Mouse (Mus musculus) midbrain, embryonic 16.5 days (tissue): ENCODE measurements around the gene Mapk1ip1l. TPM values are rescaled to one million over a fixed set of nuclear protein-coding genes. Genes with fewer than 3 reads are reported as not detected.

Experiments
- ATAC-seq: fragments of 200-750 bp; cut with Nextera tagmentation; 2 replicates; pipeline ENCODE4 v1.8.0; 2017; ENCODE audit warnings: moderate TSS enrichment
- H3K27ac ChIP-seq: fragments of 300-500 bp; sonication (generic); 2 replicates; pipeline ENCODE4 v1.5.1; 2014; ENCODE audit warnings: mild to moderate bottlenecking, low read length, mixed read lengths
- H3K27me3 ChIP-seq: fragments of 300-500 bp; sonication (generic); 2 replicates; pipeline ENCODE4 v1.6.1; 2014; ENCODE audit warnings: low read depth, low read length, mixed read lengths; ENCODE audit not compliant: control insufficient read depth, insufficient read depth
- H3K36me3 ChIP-seq: fragments of 300-500 bp; sonication (generic); 2 replicates; pipeline ENCODE4 v1.6.1; 2014; ENCODE audit warnings: mild to moderate bottlenecking, low read length, moderate library complexity, mixed read lengths; ENCODE audit not compliant: control insufficient read depth, insufficient read depth
- H3K4me1 ChIP-seq: fragments of 300-500 bp; sonication (generic); 2 replicates; pipeline ENCODE4 v1.6.1; 2014; ENCODE audit warnings: mild to moderate bottlenecking, low read length, mixed read lengths; ENCODE audit not compliant: control insufficient read depth, insufficient read depth
- H3K4me2 ChIP-seq: fragments of 300-500 bp; sonication (generic); 2 replicates; pipeline ENCODE4 v1.6.1; 2014; ENCODE audit warnings: mild to moderate bottlenecking, low read length, mixed read lengths
- H3K4me3 ChIP-seq: fragments of 300-500 bp; sonication (generic); 2 replicates; pipeline ENCODE4 v1.5.1; 2014; ENCODE audit warnings: low read depth, mild to moderate bottlenecking, low read length, moderate library complexity, mixed read lengths
- H3K9ac ChIP-seq: fragments of 300-500 bp; sonication (generic); 2 replicates; pipeline ENCODE4 v1.6.1; 2014; ENCODE audit warnings: low read depth, low read length, mixed read lengths
- H3K9me3 ChIP-seq: fragments of 300-500 bp; sonication (generic); replicated peaks from 2 replicates; pipeline ENCODE4 v1.6.1; 2014; ENCODE audit warnings: mild to moderate bottlenecking, low read length, mixed read lengths; ENCODE audit not compliant: control insufficient read depth, poor library complexity, severe bottlenecking
- WGBS: fragments of 180-500 bp; shearing (Covaris S2); extraction: QIAGEN DNeasy Blood & Tissue Kit; methylation state at CpG from one replicate; pipeline ENCODE4 v1.1.7; 2014; 5-methylcytosine and 5-hydroxymethylcytosine counted together
- polyA plus RNA-seq: library from polyadenylated mRNA; unstranded; fragments of >200 nt; fragmentation: Nextera tagmentation; extraction: Ambion mirVana; gene quantifications from 2 replicates; pipeline ENCODE4 v1.2.1, GENCODE M21; 2015

The Mapk1ip1l gene
- polyA plus RNA-seq, 1 experiment from 2014 or later: 47.3 TPM

DNA sequence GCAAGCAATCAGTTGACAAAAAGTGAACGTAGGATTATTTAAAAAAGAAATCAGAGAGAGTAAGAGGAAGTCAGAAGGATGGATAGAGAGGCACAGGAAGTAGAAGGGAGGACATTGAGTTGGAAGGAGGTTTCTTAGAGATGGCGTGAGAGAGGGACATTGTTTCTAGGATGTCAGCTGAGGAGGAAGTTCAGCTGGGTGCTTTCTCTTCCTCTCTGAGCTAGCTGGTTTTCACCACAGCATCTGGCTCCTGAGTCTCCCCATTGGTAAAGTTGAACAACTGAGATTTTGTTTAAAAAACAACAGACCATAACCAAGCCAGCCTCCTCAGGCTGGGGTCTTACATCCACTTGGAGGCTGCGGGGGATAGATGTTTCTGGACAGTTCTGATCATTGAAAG lies 61.5 kb downstream of the Mapk1ip1l start:
- 73% methylated on average over 3 of the region's 3 CpGs for WGBS

GRCm38 (mm10) chr14:47361418-47361817 lies 63.4 kb downstream of the Mapk1ip1l start:
- ATAC-seq: no peak
- no peak overlapping the region for H3K4me2 ChIP-seq
- no peak overlapping the region for H3K4me3 ChIP-seq
- peaks cover 2% of the 10 kb centered on the region; the same call in 1 of the 2 replicates for H3K4me1 ChIP-seq
- H3K9me3 ChIP-seq: no peaks in the 10 kb centered on the region
- no peak overlapping the region for H3K27ac ChIP-seq
- H3K27me3 ChIP-seq: no peaks in the 10 kb centered on the region
- WGBS: 92% methylated on average over 2 of the region's 2 CpGs
- H3K9ac ChIP-seq: no peak overlapping the region
- no peaks in the 10 kb centered on the region for H3K36me3 ChIP-seq

More for the DNA sequence above, 61.5 kb downstream of the Mapk1ip1l start:
- Histone ChIP-seq H3K4me3 (no peak overlapping the region), H3K4me1 (no peaks in the 10 kb centered on the region), H3K4me2 (no peak overlapping the region), H3K9ac (no peak overlapping the region), H3K9me3 (no peaks in the 10 kb centered on the region), H3K27me3 (no peaks in the 10 kb centered on the region), H3K27ac (no peak overlapping the region), H3K36me3 (no peaks in the 10 kb centered on the region)
- no peak for ATAC-seq

- 87% methylated on average over 9 of the region's 9 CpGs for WGBS
- ATAC-seq: no peak
- Histone ChIP-seq H3K4me1 (peaks cover 3% of the 10 kb centered on the region; the same call in 1 of the 2 replicates), H3K27ac (no peak overlapping the region), H3K4me2 (no peak overlapping the region), H3K9me3 (no peaks in the 10 kb centered on the region), H3K27me3 (no peaks in the 10 kb centered on the region), H3K4me3 (no peak overlapping the region), H3K9ac (no peak overlapping the region), H3K36me3 (no peaks in the 10 kb centered on the region)
These were observed 63.8 kb downstream of the Mapk1ip1l start for GRCm38 (mm10) chr14:47361899-47362298.

GRCm38 (mm10) chr14:47364742-47365449 lies 66.8 kb downstream of the Mapk1ip1l start:
- no peak for ATAC-seq
- H3K9me3 ChIP-seq: no peaks in the 10 kb centered on the region
- no peak overlapping the region for H3K27ac ChIP-seq
- peak overlapping the region; percentile 38 for H3K4me2 ChIP-seq
- WGBS: 48% methylated on average over 21 of the region's 21 CpGs
- H3K36me3 ChIP-seq: no peaks in the 10 kb centered on the region
- H3K4me1 ChIP-seq: peaks cover 8% of the 10 kb centered on the region
- H3K9ac ChIP-seq: no peak overlapping the region
- no peaks in the 10 kb centered on the region for H3K27me3 ChIP-seq
- H3K4me3 ChIP-seq: no peak overlapping the region

DNA sequence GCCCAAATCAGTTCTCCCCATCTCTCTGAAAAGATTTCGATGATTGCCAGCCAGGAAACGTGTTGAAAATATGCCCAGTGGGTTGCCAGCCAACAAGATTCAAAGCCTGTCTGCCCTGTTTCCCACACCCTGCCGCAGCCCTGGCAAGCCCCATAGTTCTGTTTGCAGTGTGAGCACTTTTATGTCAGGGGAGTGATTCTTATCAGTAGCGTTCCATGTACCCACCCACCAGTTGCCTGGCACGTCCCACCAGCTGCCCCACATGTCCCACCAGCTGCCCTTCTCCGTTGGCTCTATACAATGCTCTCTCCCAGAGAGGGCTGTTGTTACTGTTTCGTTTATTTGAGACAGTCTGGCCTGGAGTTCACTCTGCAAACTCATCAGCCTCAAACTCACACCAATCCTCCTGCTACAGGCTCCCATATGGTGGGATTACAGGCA lies 68.8 kb downstream of the Mapk1ip1l start:
- Histone ChIP-seq H3K36me3 (no peaks in the 10 kb centered on the region), H3K9me3 (no peaks in the 10 kb centered on the region), H3K4me3 (no peak overlapping the region), H3K9ac (no peak overlapping the region), H3K27ac (peak overlapping the region; percentile 66), H3K27me3 (no peaks in the 10 kb centered on the region), H3K4me1 (peaks cover 8% of the 10 kb centered on the region), H3K4me2 (no peak overlapping the region)
- ATAC-seq: peak; percentile 61
- 55% methylated on average over 7 of the region's 7 CpGs for WGBS

DNA sequence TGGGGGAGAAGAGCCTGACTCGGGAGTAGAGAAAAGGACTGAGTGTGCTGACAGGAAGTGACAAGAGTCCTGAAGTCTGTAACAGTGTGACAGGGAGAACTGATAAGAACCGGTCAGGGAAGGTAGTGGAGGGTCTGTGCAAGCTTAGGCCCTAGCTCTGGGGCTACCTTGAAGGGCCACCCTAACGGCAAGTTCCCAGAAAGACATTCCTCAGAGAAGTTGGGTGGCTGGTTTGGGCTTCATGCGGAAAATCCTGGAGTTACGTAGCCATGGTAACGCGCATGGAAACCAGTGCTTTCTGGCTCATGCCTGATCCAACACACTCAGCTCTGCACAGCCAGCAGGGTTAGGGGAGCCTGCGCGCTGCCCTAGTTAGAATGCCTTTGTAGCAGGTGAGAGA lies 69.4 kb downstream of the Mapk1ip1l start, which contains the start of gene Lgals3:
Gene Lgals3, plus strand, starts transcription at position 291 of the 400 bp plus-strand sequence.
- peaks cover 8% of the 10 kb centered on the region for H3K4me1 ChIP-seq
- H3K9me3 ChIP-seq: no peaks in the 10 kb centered on the region
- no peaks in the 10 kb centered on the region for H3K27me3 ChIP-seq
- no peak within 1 kb of the TSS for H3K9ac ChIP-seq
- no peak within 1 kb of the TSS for H3K4me3 ChIP-seq
- 17% methylated on average over 9 of the region's 9 CpGs for WGBS
- peak within 1 kb of the TSS; percentile 37 for H3K4me2 ChIP-seq
- no peaks in the 10 kb centered on the region for H3K36me3 ChIP-seq
- ATAC-seq: peak; percentile 98
- peak within 1 kb of the TSS; percentile 66 for H3K27ac ChIP-seq

GRCm38 (mm10) chr14:47369741-47370140 lies 71.7 kb downstream of the Mapk1ip1l start:
- no peaks in the 10 kb centered on the region for H3K9me3 ChIP-seq
- H3K27me3 ChIP-seq: peaks cover 9% of the 10 kb centered on the region
- H3K4me3 ChIP-seq: no peak overlapping the region
- WGBS: 88% methylated on average over 5 of the region's 5 CpGs
- no peak overlapping the region for H3K9ac ChIP-seq
- ATAC-seq: no peak
- no peak overlapping the region for H3K27ac ChIP-seq
- peaks cover 15% of the 10 kb centered on the region for H3K4me1 ChIP-seq
- H3K36me3 ChIP-seq: no peaks in the 10 kb centered on the region
- no peak overlapping the region for H3K4me2 ChIP-seq

GRCm38 (mm10) chr14:47370790-47371189 lies 72.7 kb downstream of the Mapk1ip1l start:
- H3K27ac ChIP-seq: no peak overlapping the region
- H3K4me1 ChIP-seq: peaks cover 12% of the 10 kb centered on the region
- no peaks in the 10 kb centered on the region for H3K9me3 ChIP-seq
- ATAC-seq: no peak
- WGBS: 91% methylated on average over 3 of the region's 3 CpGs
- no peak overlapping the region for H3K4me2 ChIP-seq
- no peak overlapping the region for H3K9ac ChIP-seq
- no peaks in the 10 kb centered on the region for H3K36me3 ChIP-seq
- H3K27me3 ChIP-seq: peaks cover 9% of the 10 kb centered on the region
- no peak overlapping the region for H3K4me3 ChIP-seq

DNA sequence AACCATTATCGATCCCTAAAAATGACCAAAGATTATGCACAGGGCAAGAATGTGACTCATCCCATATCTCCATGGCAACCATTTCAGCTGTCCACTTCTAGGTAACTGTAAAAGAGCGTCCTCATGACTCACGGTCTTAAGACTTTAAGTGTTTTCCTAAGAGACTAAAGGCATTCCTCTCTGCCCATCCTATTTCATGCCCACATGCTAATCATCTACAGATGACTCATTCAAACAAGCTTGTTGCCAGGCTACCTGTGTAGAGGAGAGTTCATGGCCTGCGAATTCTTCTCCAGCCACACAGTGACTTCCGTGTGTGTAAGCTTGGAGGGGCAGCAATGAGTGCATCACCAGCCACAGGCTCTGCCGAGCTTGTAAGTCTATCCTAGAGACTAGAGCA lies 73.6 kb downstream of the Mapk1ip1l start:
- no peak for ATAC-seq
- H3K4me3 ChIP-seq: no peak overlapping the region
- no peaks in the 10 kb centered on the region for H3K36me3 ChIP-seq
- H3K27me3 ChIP-seq: peaks cover 9% of the 10 kb centered on the region
- H3K9me3 ChIP-seq: no peaks in the 10 kb centered on the region
- H3K4me2 ChIP-seq: no peak overlapping the region
- H3K4me1 ChIP-seq: peaks cover 12% of the 10 kb centered on the region
- no peak overlapping the region for H3K27ac ChIP-seq
- WGBS: 56% methylated on average over 6 of the region's 6 CpGs
- no peak overlapping the region for H3K9ac ChIP-seq
